Mouse (Mus musculus): ENCODE data around the gene Tmem87b.

The Tmem87b gene

DNA sequence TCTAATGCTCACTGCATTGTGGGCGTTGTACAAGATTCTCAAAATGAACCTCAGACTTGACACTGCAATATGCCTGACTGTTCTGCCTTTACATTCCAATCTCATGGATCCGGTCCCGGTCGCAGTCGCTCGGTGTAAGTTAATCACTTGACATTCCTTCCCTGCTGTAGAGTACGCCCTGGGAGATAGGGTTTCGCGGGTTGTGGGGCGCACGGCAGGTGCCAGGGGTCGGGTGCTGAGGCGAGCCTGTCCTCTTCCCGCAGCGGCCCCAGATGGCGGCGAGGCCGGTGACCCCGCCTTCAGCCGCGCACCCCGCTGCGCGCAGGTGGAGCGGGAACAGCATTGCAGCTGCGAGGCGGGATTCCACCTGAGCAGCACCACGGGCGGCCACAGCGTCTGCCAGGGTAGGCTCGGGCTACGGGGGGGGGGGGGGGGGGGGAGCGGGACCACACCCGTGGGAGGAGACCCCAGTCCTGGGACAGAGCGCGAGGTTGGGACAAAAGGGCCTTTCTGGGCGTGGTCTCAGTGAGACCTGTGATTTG lies 74.3 kb downstream of the Tmem87b start:
- peak; percentile 55 for DNase-seq

DNA sequence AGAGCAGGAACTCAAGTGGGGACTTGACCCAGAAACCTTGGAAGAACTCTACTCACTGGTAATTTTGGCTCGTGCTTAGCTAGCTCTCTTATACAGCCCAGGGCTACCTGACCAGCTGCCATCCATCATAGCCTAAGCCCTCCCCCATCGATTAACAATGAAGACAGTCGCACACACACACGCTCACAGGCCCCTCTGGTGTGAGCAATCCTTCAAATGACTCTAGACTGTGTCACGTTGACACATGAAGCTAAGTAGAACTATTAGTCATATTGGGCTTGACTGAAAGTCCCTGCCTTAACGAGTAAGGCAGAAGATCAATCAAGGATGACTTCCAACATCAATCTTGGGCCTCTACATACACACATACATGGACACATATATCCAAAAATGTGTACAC lies 84.9 kb downstream of the Tmem87b start:
- no peak for DNase-seq

DNA sequence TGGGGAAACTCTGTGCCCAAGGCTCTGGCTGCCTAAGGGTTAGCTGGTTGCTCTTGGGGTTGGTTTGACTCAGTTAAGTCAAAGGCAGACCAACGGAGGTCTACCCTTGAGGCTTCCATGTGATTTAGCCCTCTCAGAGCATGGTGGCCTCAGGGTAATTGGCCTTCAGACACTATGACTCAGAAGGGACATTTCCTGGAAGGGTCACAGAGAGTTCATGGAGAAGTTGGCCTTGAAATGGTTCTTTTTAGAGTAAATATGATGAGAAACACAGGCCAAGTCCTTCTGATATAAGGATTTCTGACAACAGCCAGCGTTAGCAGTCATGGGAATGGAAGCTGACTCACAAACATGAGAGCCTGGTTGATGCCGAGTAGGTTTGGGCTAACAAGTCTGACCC lies 85.7 kb downstream of the Tmem87b start:
- no peak for DNase-seq
